Mouse (Mus musculus) spleen, postnatal 10 days (tissue): ENCODE data around the gene Gga3.

Source experiments
- DNase-seq, 2 experiments: peaks; one replicate each; pipeline ENCODE4 v3.0.0; 2021 to 2022; ENCODE audit warnings: low spot score in 2 of 2

Gene Gga3

DNA sequence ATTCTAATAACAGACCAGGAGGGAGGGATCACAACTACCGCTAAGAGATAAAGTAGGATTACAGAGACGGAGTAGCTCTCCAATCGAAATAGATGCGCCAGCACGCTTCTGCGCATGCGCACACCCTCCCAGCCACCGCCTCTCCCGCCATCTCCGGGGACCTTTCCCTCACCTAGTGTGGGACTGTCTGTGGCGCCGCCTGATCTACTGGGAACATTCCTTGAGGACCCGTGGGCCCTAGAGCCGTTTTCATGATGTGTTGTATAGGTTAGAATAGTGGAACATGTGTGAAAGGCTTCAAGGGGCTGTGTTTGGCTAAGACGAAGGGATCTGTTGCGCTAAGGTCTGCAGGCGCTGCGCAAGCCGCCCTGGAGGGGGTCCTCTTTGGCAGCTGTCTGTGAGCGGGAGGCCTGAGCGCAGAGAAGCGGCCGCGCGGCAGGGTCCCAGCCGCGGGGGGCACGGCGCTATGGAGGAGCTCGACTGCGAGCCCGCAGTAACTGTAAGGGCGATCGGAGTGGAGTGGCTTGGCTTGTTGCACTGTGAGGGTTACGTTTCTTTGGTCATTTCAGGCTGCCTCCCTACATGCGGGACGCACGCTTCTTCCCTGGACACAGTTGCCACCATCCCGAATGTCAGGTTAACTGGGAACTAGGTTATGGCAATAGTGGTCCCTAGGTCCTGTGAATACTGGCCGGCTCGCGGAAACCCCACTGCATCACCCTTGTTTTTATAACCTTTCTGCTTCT, 39.6 kb downstream of the Gga3 start, which contains the start of gene Nup85:
Gene Nup85, plus strand, starts transcription at position 371 of the 746 bp plus-strand sequence.
- peak; percentile 96 to 99 for DNase-seq

DNA sequence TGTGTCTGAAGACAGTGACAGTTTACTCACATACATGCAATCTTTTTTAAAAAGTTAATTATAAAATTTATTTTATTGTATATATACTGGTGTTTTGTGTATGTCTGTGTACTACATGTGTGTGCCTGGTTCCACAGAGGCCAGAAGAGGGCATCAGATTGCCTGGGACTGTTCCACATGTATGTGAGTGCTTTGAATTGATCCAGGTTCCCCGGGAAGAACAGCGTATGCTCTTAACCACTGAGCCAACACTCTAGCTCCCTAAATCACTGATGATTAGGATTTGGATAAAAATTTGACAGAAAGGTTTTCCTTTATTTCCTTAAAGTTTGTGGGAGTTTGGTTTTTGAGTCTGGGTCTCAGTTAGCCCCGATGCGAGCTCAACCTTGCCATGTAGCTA, 40.4 kb downstream of the Gga3 start:
- DNase-seq, result peak; percentile 20 to 40

- DNase-seq, result no peak
Measured at GRCm38 (mm10) chr11:115555717-115556116, 48.1 kb downstream of the Gga3 start.

GRCm38 (mm10) chr11:115552783-115553182, 51.1 kb downstream of the Gga3 start:
- peak in 1 of 2 experiments; percentile 53 for DNase-seq

GRCm38 (mm10) chr11:115543571-115543970, 60.3 kb downstream of the Gga3 start:
- DNase-seq, result no peak

- no peak for DNase-seq
Measured at GRCm38 (mm10) chr11:115538045-115538444, 65.8 kb downstream of the Gga3 start.

GRCm38 (mm10) chr11:115536856-115537568, 66.8 kb downstream of the Gga3 start:
- no peak for DNase-seq

DNA sequence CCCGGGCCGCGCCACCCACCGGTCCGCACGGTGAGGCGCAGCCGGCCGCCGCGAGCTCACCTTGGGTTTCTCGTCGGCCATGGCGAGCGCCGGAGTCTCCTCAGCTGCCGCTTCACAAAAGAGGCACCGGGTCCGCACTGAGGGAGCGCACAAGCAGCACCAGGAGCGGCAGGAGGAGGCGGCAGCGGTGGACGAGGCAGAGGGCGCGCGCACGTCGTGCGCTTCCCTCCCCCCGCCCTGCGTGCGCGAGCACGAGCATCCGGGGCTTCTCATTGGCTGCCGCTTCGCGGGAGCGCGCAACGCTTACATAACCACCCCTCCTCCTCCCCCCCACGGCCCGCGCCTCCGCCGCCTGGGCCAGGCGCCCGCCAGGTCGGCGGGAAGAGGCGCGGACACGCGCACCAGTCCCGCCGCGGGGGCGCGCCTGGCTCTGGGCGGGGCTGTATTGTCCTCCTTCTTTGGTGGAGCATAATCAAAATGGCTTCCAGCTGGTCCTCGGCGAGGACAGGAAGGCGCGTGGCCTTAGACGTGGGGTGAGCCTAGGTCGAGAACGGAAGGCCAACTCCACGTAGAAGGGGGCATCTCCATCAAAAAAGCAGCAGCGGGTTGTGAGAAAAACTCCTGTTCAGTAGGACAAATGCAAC, 67.7 kb downstream of the Gga3 start, which contains the start of gene Sumo2:
Gene Sumo2, minus strand, starts transcription at position 239 of the 644 bp plus-strand sequence.
- peak; percentile 95 to 99 for DNase-seq

DNA sequence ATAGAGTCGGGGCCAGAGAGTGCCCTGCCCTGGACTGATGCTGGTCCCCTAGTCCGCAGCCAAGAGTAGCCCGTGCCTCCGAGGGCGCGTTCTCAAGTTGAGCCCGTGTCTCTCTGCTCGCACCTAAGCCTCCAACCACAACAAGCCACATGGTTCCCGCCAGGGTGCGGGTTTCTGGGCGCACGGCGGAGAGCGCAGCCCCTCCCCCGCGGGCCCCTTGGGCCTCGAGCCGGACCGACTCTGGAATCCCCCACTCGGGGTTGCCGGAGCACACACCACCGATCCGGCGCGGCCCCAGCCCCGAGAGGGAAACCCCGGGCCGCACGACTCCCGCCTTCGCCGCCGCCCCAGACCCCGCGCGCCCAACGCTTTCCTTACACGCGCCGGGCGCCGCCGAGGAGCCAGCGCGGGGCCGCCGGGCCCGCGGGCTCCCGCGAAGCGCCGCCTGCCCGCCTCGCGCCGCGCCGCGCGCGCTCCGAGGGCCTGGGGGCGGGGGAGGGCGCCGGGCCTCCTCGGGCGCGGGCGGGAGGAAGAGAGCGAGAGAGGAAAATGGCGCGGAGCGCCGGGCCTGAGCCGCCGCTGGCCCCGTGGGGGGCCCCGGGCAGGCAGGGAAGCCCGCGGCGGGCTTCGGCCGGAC, 68.3 kb downstream of the Gga3 start:
- peak; percentile 68 to 77 for DNase-seq

- DNase-seq, result no peak
Measured at GRCm38 (mm10) chr11:115534759-115535371, 69.0 kb downstream of the Gga3 start.
